ENCODE assay signal across 25 mouse cellular contexts in the genomic region with DNA sequence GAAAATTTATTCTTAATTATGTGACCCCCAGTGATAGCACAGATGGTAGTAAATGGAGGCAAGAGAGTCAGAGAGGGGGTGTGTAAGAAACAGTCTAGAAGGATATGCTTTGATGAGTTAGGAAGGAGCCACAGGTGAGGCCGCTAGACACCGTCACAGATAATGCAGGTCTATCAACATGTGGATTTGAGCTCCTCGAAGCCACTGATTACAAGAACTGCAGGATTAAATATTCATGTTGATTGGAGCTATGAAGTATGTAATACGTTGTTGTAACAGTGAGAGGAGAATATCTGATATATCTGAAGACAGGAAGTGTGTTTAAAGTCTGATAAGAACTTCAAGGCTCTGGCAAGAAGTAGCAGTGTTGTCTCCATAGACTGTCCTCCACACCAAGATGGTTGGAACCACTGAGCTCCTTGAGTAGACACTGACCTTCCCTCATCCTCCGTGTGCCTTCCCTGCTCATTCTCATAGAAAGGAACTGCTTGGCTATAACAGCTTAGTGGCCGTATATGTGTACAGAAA.
DNase-seq lines count a peak whose midpoint lies in the region; ATAC-seq lines count a peak whose summit lies in the region.
"Had no signal": no experiment of that assay in that cellular context is flagged by ENCODE, and none has a peak within 500 bp of the region (broad histone marks: within the 10 kb centered on the region; RNA-seq: fewer than 3 reads in every experiment).

No protein-coding gene starts in this region.

- peak; percentile 80 for DNase-seq in MEL-GATA-1-ER (ENCODE audit: extremely low read depth, low read depth)
- DNase-seq in layer of hippocampus, postnatal 14 days (ENCODE audit: low spot score in 2 of 2): no peak
- DNase-seq in hindbrain, embryonic 14.5 days (ENCODE audit: low spot score): no peak
- no peak for DNase-seq in left cerebral cortex, postnatal 36 days (ENCODE audit: low spot score in 2 of 2)
- DNase-seq: adrenal gland, postnatal 14 days; cerebellum, postnatal 25 days; embryo, embryonic 11 days; gastrocnemius, adult 2 months; heart, postnatal 4 days; lung, adult 18-20 months; lung, postnatal 10 days; retina, postnatal 1 day; right cerebral cortex, postnatal 25 days; spleen, adult 18-20 months had no signal

- no peak overlapping the region for H3K4me2 ChIP-seq in liver, embryonic 16.5 days (ENCODE audit: low read depth, low read length)
- no peak overlapping the region for H3K4me2 ChIP-seq in intestine, embryonic 16.5 days (ENCODE audit: low read depth, low read length)
- H3K4me2 ChIP-seq in hindbrain, embryonic 14.5 days (replicated peaks): no peak overlapping the region
- H3K4me2 ChIP-seq: embryonic facial prominence, embryonic 13.5 days; midbrain, embryonic 15.5 days; neural tube, embryonic 13.5 days had no signal

- intact Hi-C loops in left cerebral cortex, postnatal 36 days (cut with DNase I): no loop called here

- H3K4me1 ChIP-seq in liver, embryonic 16.5 days (ENCODE audit: control insufficient read depth, low read depth, low read length): peaks cover 10% of the 10 kb centered on the region
- no peaks in the 10 kb centered on the region for H3K4me1 ChIP-seq in intestine, embryonic 16.5 days (ENCODE audit: control insufficient read depth, insufficient read depth, low read length)
- no peaks in the 10 kb centered on the region for H3K4me1 ChIP-seq in hindbrain, embryonic 14.5 days (replicated peaks; ENCODE audit: control insufficient read depth, insufficient read depth, low read length)
- H3K4me1 ChIP-seq: embryonic facial prominence, embryonic 13.5 days; midbrain, embryonic 15.5 days; neural tube, embryonic 13.5 days had no signal

- peak; percentile 58 for ATAC-seq in granulocyte monocyte progenitor cell, adult 5-6 weeks (replicated peaks; ENCODE audit: poor library complexity, severe bottlenecking)
- ATAC-seq in liver, embryonic 16.5 days (ENCODE audit: low read depth): peak; percentile 81
- ATAC-seq in intestine, embryonic 16.5 days: no peak
- ATAC-seq in hindbrain, embryonic 14.5 days (ENCODE audit: low FRiP score): no peak
- ATAC-seq: forebrain, embryonic 14.5 days; hindbrain, postnatal 0 days; intestine, postnatal 0 days; midbrain, embryonic 15.5 days had no signal

- no peak overlapping the region for H3K27ac ChIP-seq in liver, embryonic 16.5 days (ENCODE audit: low read length)
- no peak overlapping the region for H3K27ac ChIP-seq in intestine, embryonic 16.5 days (ENCODE audit: low read length)
- H3K27ac ChIP-seq in hindbrain, embryonic 14.5 days: no peak overlapping the region
- H3K27ac ChIP-seq: embryonic facial prominence, embryonic 13.5 days; gastrocnemius, adult 2 months; hindbrain, postnatal 0 days; midbrain, embryonic 15.5 days; neural tube, embryonic 13.5 days had no signal

- H3K9me3 ChIP-seq in liver, embryonic 16.5 days (replicated peaks; ENCODE audit: control insufficient read depth, low read length): no peaks in the 10 kb centered on the region
- H3K9me3 ChIP-seq in intestine, embryonic 16.5 days (ENCODE audit: control insufficient read depth, low read length): no peaks in the 10 kb centered on the region
- H3K9me3 ChIP-seq in hindbrain, embryonic 14.5 days (ENCODE audit: control insufficient read depth, low read length): no peaks in the 10 kb centered on the region
- H3K9me3 ChIP-seq: embryonic facial prominence, embryonic 13.5 days; midbrain, embryonic 15.5 days; neural tube, embryonic 13.5 days had no signal

- WGBS in liver, embryonic 16.5 days (ENCODE audit: insufficient replicate concordance): 22% methylated on average over 6 of the region's 6 CpGs
- 85% methylated on average over 6 of the region's 6 CpGs for WGBS in intestine, embryonic 16.5 days
- WGBS in hindbrain, embryonic 14.5 days: 92% methylated on average over 6 of the region's 6 CpGs

- H3K9ac ChIP-seq in liver, embryonic 16.5 days (ENCODE audit: low read depth, low read length): no peak overlapping the region
- no peak overlapping the region for H3K9ac ChIP-seq in intestine, embryonic 16.5 days (ENCODE audit: low read depth, low read length)
- no peak overlapping the region for H3K9ac ChIP-seq in hindbrain, embryonic 14.5 days
- H3K9ac ChIP-seq: embryonic facial prominence, embryonic 13.5 days; midbrain, embryonic 15.5 days; neural tube, embryonic 13.5 days had no signal

- no peaks in the 10 kb centered on the region for H3K36me3 ChIP-seq in liver, embryonic 16.5 days (ENCODE audit: control insufficient read depth, insufficient read depth)
- H3K36me3 ChIP-seq in intestine, embryonic 16.5 days (ENCODE audit: control insufficient read depth, insufficient read depth, low read length): no peaks in the 10 kb centered on the region
- no peaks in the 10 kb centered on the region for H3K36me3 ChIP-seq in hindbrain, embryonic 14.5 days (replicated peaks; ENCODE audit: control insufficient read depth, insufficient read depth)
- H3K36me3 ChIP-seq: embryonic facial prominence, embryonic 13.5 days; midbrain, embryonic 15.5 days; neural tube, embryonic 13.5 days had no signal

- no peak overlapping the region for H3K4me3 ChIP-seq in liver, embryonic 16.5 days (ENCODE audit: low read depth, low read length)
- no peak overlapping the region for H3K4me3 ChIP-seq in intestine, embryonic 16.5 days (ENCODE audit: low read length)
- no peak overlapping the region for H3K4me3 ChIP-seq in hindbrain, embryonic 14.5 days (replicated peaks; ENCODE audit: low read length)
- H3K4me3 ChIP-seq: embryonic facial prominence, embryonic 13.5 days; erythroblast, embryonic 14.5 days; gastrocnemius, adult 2 months; midbrain, embryonic 15.5 days; myocyte; neural tube, embryonic 13.5 days had no signal

- no peaks in the 10 kb centered on the region for H3K27me3 ChIP-seq in liver, embryonic 16.5 days (ENCODE audit: control insufficient read depth, insufficient read depth, low read depth, low read length)
- H3K27me3 ChIP-seq in intestine, embryonic 16.5 days (replicated peaks; ENCODE audit: control insufficient read depth, insufficient read depth, low read length): no peaks in the 10 kb centered on the region
- no peaks in the 10 kb centered on the region for H3K27me3 ChIP-seq in hindbrain, embryonic 14.5 days (ENCODE audit: control insufficient read depth, insufficient read depth, low read length)
- H3K27me3 ChIP-seq: embryonic facial prominence, embryonic 13.5 days; midbrain, embryonic 15.5 days; neural tube, embryonic 13.5 days had no signal

Comparison
In these comparisons a context has a peak if more than half of its experiments do, and no peak if none do; other contexts are left out.
1. ATAC-seq: peak in granulocyte monocyte progenitor cell, adult 5-6 weeks (single experiment) and liver, embryonic 16.5 days (single experiment); none in intestine, embryonic 16.5 days (single experiment) and hindbrain, embryonic 14.5 days (single experiment).